19 mouse cellular contexts compared by ENCODE assay signal in genomic region chr10:83297017-83297416, GRCm38 (mm10).
"Had no signal": no experiment of that assay in that cellular context is flagged by ENCODE, and none has a peak within 500 bp of the region (broad histone marks: within the 10 kb centered on the region; RNA-seq: fewer than 3 reads in every experiment).

No protein-coding gene starts in this region.

- H3K4me3 ChIP-seq: kidney, embryonic 15.5 days; left cerebral cortex, adult 2 months; liver, embryonic 15.5 days; megakaryocyte, embryonic 14.5 days had no signal

- H3K36me3 ChIP-seq: kidney, embryonic 15.5 days; liver, embryonic 15.5 days had no signal

- H3K27ac ChIP-seq: kidney, embryonic 15.5 days; left cerebral cortex, adult 2 months; liver, embryonic 15.5 days; macrophage; stomach, postnatal 0 days had no signal

- H3K4me2 ChIP-seq: kidney, embryonic 15.5 days; liver, embryonic 15.5 days; midbrain, embryonic 11.5 days had no signal

- DNase-seq: kidney, adult 8-10 months; kidney, postnatal 10 days; kidney, postnatal 36 days; layer of hippocampus, postnatal 36 days; lung, adult 2 months; lung, postnatal 14 days; midbrain, embryonic 14.5 days; right cerebral cortex, postnatal 14 days; right cerebral cortex, postnatal 4 days; thymus, adult 2 months; thymus, postnatal 14 days; thymus, postnatal 4 days had no signal

- H3K9me3 ChIP-seq: kidney, embryonic 15.5 days; liver, embryonic 15.5 days; megakaryocyte, embryonic 14.5 days had no signal

- H3K27me3 ChIP-seq: kidney, embryonic 15.5 days; liver, embryonic 15.5 days had no signal

- H3K9ac ChIP-seq: kidney, embryonic 15.5 days; liver, embryonic 15.5 days had no signal
